Mouse (Mus musculus) urinary bladder, postnatal 4 days (tissue): ENCODE measurements around the gene Shank2.

ENCODE experiments used
- DNase-seq, 2 experiments: peaks; one replicate each; pipeline ENCODE4 v3.0.0; 2021 to 2022; ENCODE audit warnings: low spot score in 2 of 2

The Shank2 gene

GRCm38 (mm10) chr7:144268778-144269177, 267.1 kb downstream of the Shank2 start:
- DNase-seq = no peak

GRCm38 (mm10) chr7:144271074-144271473, 269.3 kb downstream of the Shank2 start:
- no peak for DNase-seq

- no peak for DNase-seq
Measured at GRCm38 (mm10) chr7:144278703-144279102, 277.0 kb downstream of the Shank2 start.

GRCm38 (mm10) chr7:144283701-144284100, 282.0 kb downstream of the Shank2 start:
- no peak for DNase-seq

GRCm38 (mm10) chr7:144284241-144285065, 282.7 kb downstream of the Shank2 start:
- no peak for DNase-seq

- no peak for DNase-seq
Measured at GRCm38 (mm10) chr7:144285066-144285633, 283.4 kb downstream of the Shank2 start.

GRCm38 (mm10) chr7:144285912-144286311, 284.2 kb downstream of the Shank2 start:
- no peak for DNase-seq

- no peak for DNase-seq
Measured at GRCm38 (mm10) chr7:144287991-144288390, 286.3 kb downstream of the Shank2 start.

- DNase-seq = no peak
Measured at GRCm38 (mm10) chr7:144291478-144291877, 289.8 kb downstream of the Shank2 start.

GRCm38 (mm10) chr7:144293611-144294010, 291.9 kb downstream of the Shank2 start:
- no peak for DNase-seq

GRCm38 (mm10) chr7:144294239-144295200, 292.8 kb downstream of the Shank2 start:
- DNase-seq = no peak

GRCm38 (mm10) chr7:144299351-144299750, 297.6 kb downstream of the Shank2 start:
- DNase-seq = no peak

- no peak for DNase-seq
Measured at GRCm38 (mm10) chr7:144301646-144302045, 299.9 kb downstream of the Shank2 start.

- no peak for DNase-seq
Measured at GRCm38 (mm10) chr7:144302498-144302897, 300.8 kb downstream of the Shank2 start.

- DNase-seq = no peak
Measured at GRCm38 (mm10) chr7:144307853-144308409, 306.2 kb downstream of the Shank2 start.

- no peak for DNase-seq
Measured at GRCm38 (mm10) chr7:144314438-144315105, 312.8 kb downstream of the Shank2 start.

- no peak for DNase-seq
Measured at GRCm38 (mm10) chr7:144316224-144316623, 314.5 kb downstream of the Shank2 start.

GRCm38 (mm10) chr7:144316797-144317196, 315.1 kb downstream of the Shank2 start:
- DNase-seq = no peak

GRCm38 (mm10) chr7:144324077-144324476, 322.3 kb downstream of the Shank2 start:
- DNase-seq = no peak

- no peak for DNase-seq
Measured at GRCm38 (mm10) chr7:144324861-144325260, 323.1 kb downstream of the Shank2 start.

- DNase-seq = no peak
Measured at GRCm38 (mm10) chr7:144325603-144326002, 323.9 kb downstream of the Shank2 start.
